ENCODE assay signal across 7 mouse cellular contexts in the genomic region with DNA sequence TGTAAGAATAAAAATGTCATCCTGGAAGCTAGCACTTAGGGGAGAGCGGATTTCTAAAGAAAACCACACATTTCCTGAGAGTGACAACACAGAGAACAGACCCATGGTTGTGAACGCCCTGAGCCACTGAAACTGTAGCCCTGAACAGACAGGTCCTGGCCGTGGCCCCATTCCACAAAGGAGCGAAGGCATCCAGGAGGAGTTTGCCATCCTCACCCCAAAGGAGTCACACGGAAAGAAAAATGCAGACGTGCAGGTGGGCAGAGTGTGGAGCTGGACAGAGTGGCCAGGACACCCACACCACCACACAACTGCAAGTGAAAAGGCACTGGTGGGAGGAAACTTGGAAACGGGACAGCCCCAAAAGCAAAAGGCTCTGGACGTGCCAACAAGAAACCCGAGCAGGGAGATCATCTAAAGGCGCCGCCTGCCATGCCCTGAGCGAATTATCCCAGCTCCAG.
A peak's percentile ranks its signal among the peaks of the same experiment; 100 is the strongest.
DNase-seq lines count a peak whose midpoint lies in the region; ATAC-seq and TF ChIP-seq lines count a peak whose summit lies in the region.

No protein-coding gene starts in this region.

- no peaks in the 10 kb centered on the region for H3K9me3 ChIP-seq in heart, embryonic 14.5 days (ENCODE audit: control insufficient read depth, low read length)
- no peaks in the 10 kb centered on the region for H3K9me3 ChIP-seq in midbrain, embryonic 14.5 days (ENCODE audit: control insufficient read depth, low read length)

- H3K4me1 ChIP-seq in lung, adult 2 months (ENCODE audit: control insufficient read depth, insufficient read depth, low read length): peaks cover 19% of the 10 kb centered on the region
- peaks cover 69 to 92% of the 10 kb centered on the region in 2 experiments for H3K4me1 ChIP-seq in heart, embryonic 14.5 days (ENCODE audit: control insufficient read depth in 2 of 2, insufficient read depth in 2 of 2, low read length in 2 of 2)
- H3K4me1 ChIP-seq in midbrain, embryonic 14.5 days (ENCODE audit: control insufficient read depth, insufficient read depth, low read length): peaks cover 10% of the 10 kb centered on the region; the same call in 1 of the 2 replicates

- 0 out of 2 replicates have a peak, but pooled peaks cover 1% of the 10 kb centered on the region for H3K36me3 ChIP-seq in heart, embryonic 14.5 days (ENCODE audit: control insufficient read depth, insufficient read depth, low read length)
- H3K36me3 ChIP-seq in midbrain, embryonic 14.5 days (ENCODE audit: control insufficient read depth, insufficient read depth, low read length): no peaks in the 10 kb centered on the region

- peak; percentile 20 for DNase-seq in lung, adult 2 months
- no peak for DNase-seq in lung, postnatal 4 days
- peak; percentile 70 to 76 for DNase-seq in cerebellum, postnatal 25 days
- peak; percentile 43 for DNase-seq in skeletal muscle tissue, adult 2 months (ENCODE audit: low read depth, low spot score)
- no peak for DNase-seq in midbrain, embryonic 14.5 days
- DNase-seq in urinary bladder, postnatal 36 days (ENCODE audit: low spot score in 2 of 2): no peak

- peak overlapping the region; percentile 18 to 61; a peak in 3 of 4 replicates for H3K27ac ChIP-seq in heart, embryonic 14.5 days (replicated peaks in 1 of 2; ENCODE audit: control insufficient read depth in 1 of 2, insufficient read depth in 1 of 2, low read depth in 2 of 2, low read length in 2 of 2)
- no peak overlapping the region for H3K27ac ChIP-seq in midbrain, embryonic 14.5 days (replicated peaks; ENCODE audit: low read depth, low read length)

- no peak overlapping the region for H3K4me2 ChIP-seq in heart, embryonic 14.5 days (ENCODE audit: low read length)
- H3K4me2 ChIP-seq in midbrain, embryonic 14.5 days (ENCODE audit: low read length): no peak overlapping the region

- no peak for TF ChIP-seq CTCF in lung, adult 2 months (IDR thresholded peaks at IDR 0.05; ENCODE audit: insufficient read depth, low read length)

- ATAC-seq in heart, embryonic 14.5 days (ENCODE audit: insufficient number of reproducible peaks, insufficient read depth, low FRiP score, low read depth): no peak
- ATAC-seq in midbrain, embryonic 14.5 days (ENCODE audit: low FRiP score, low TSS enrichment): no peak

- H3K9ac ChIP-seq in heart, embryonic 14.5 days (ENCODE audit: low read length): no peak overlapping the region
- H3K9ac ChIP-seq in midbrain, embryonic 14.5 days (replicated peaks; ENCODE audit: low read length): no peak overlapping the region

- TF ChIP-seq POLR2A in lung, adult 2 months (IDR thresholded peaks at IDR 0.05; ENCODE audit: borderline replicate concordance, extremely low read depth, low read depth, low read length): no peak

- H3K4me3 ChIP-seq in lung, adult 2 months (replicated peaks; ENCODE audit: extremely low read depth, low read depth, low read length): no peak overlapping the region
- no peak overlapping the region for H3K4me3 ChIP-seq in heart, embryonic 14.5 days (ENCODE audit: control insufficient read depth in 1 of 2, insufficient read depth in 1 of 2, low read depth in 1 of 2, low read length in 2 of 2)
- no peak overlapping the region for H3K4me3 ChIP-seq in midbrain, embryonic 14.5 days (replicated peaks; ENCODE audit: low read depth, low read length)

- 40% methylated on average over 12 of the region's 12 CpGs for WGBS in lung, adult 2 months
- 66% methylated on average over 12 of the region's 12 CpGs for WGBS in heart, embryonic 14.5 days
- WGBS in midbrain, embryonic 14.5 days: 87% methylated on average over 12 of the region's 12 CpGs

- H3K27me3 ChIP-seq in heart, embryonic 14.5 days (ENCODE audit: control insufficient read depth, insufficient read depth, low read length): no peaks in the 10 kb centered on the region
- H3K27me3 ChIP-seq in midbrain, embryonic 14.5 days (ENCODE audit: control insufficient read depth, insufficient read depth, low read length): no peaks in the 10 kb centered on the region

Comparison
In these comparisons a context has a peak if more than half of its experiments do, and no peak if none do; other contexts are left out.
1. DNase-seq: peak in lung, adult 2 months (single experiment), cerebellum, postnatal 25 days (2 of 2) and skeletal muscle tissue, adult 2 months (single experiment); none in lung, postnatal 4 days (0 of 2), midbrain, embryonic 14.5 days (single experiment) and urinary bladder, postnatal 36 days (0 of 2).